Mouse (Mus musculus): Measurements from ENCODE around the gene Atxn2l.

DNA sequence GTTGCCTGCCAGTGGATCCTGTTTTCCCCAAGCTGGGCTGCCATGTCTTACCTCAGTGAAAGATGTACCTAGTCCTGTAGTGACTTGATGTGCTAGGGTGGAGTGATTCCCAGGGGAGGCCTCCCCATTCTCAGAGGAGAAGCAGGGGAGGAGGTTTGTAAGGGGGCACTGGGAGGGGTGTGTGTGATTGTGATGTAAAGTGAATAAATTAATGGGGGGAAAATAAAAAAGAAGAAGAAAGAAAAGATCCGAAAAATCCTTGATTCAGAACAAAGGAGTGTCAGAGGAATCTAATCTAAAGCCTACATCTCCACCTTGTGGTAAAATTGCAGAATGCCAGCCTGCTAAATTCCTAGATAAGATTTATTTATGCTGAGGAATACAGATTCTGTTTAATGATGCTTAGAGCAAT is 24.9 kb upstream of the Atxn2l start:
- no peak for TF ChIP-seq POLR2A (IDR thresholded peaks at IDR 0.05; ENCODE audit: borderline replicate concordance, extremely low read depth, insufficient read depth, insufficient read length, poor library complexity, severe bottlenecking)
- TF ChIP-seq CTCF (IDR thresholded peaks at IDR 0.05; ENCODE audit: borderline replicate concordance, extremely low read depth, insufficient read depth, insufficient read length): peak; percentile 32; the same call in 1 of the 2 replicates
